Mouse (Mus musculus): ENCODE results near the gene Zbtb12.

Gene Zbtb12

DNA sequence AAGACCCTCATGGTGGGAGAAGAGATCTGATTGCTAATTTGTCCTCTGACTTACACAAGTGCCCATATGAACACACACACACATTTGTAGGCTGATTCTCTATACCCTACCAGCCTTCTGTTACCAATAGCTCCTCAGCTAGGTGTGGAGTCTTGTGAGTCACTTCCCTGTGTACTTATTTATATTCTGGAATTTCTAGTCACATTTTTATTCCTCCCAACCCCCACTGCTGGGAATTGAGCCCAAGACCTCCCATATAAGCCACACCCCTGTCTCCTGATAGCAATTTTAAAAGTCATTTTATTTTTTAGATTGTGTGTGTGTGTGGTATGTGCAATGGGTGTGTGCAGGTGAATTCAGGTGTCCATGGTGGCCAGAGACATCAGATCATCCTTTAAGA, 65.1 kb downstream of the Zbtb12 start:
- no peak for DNase-seq (ENCODE audit: low spot score in 2 of 2)
